Mouse (Mus musculus): ENCODE data around the gene Skida1.

DNA sequence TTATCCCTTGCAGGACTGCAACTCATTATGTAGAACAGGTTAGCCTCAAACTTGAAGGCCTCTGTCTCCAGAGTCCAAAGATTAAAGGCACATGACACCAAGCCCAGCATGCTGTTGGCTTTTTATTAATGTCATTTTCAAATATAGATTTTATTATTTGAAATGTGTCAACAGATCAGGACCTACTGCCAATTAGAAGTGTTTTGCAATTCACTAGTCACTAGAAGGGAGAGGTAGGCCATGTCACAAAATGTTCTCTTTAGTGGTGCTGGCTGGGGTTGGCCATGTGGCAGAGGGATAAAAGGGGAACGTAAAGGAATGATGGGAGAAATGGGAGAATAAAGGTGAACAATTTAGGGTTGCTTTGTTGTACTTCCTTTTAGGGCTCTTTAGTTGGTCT lies 45.0 kb upstream of the Skida1 start:
- TF ChIP-seq POLR2A (IDR thresholded peaks at IDR 0.05; ENCODE audit: control insufficient read depth, low read depth, low read length) (no peak), CTCF (IDR thresholded peaks at IDR 0.05; ENCODE audit: control insufficient read depth, insufficient read depth, insufficient replicate concordance, low read depth, low read length) (no peak)
